Mouse (Mus musculus) ES-Bruce4 (cell line): ENCODE data around the gene Mlf2.

ENCODE experiments used
- CTCF ChIP-seq: IDR thresholded peaks from one replicate; pipeline ENCODE4 v1.8.1; 2011; ENCODE audit warnings: low read depth, low read length
- POLR2A ChIP-seq: IDR thresholded peaks from one replicate; pipeline ENCODE4 v1.8.1; 2011; ENCODE audit warnings: low read length; ENCODE audit not compliant: insufficient read depth

GRCm38 (mm10) chr6:124915942-124916694, 15.1 kb upstream of the Mlf2 start:
- TF ChIP-seq POLR2A (no peak), CTCF (no peak)
